Mouse (Mus musculus): Measurements from ENCODE around the gene Il5. TPM values are rescaled to one million over a fixed set of nuclear protein-coding genes. Genes with fewer than 3 reads are reported as not detected.

Gene Il5
- polyA plus RNA-seq, 1 experiment from 2014 or later = not detected

DNA sequence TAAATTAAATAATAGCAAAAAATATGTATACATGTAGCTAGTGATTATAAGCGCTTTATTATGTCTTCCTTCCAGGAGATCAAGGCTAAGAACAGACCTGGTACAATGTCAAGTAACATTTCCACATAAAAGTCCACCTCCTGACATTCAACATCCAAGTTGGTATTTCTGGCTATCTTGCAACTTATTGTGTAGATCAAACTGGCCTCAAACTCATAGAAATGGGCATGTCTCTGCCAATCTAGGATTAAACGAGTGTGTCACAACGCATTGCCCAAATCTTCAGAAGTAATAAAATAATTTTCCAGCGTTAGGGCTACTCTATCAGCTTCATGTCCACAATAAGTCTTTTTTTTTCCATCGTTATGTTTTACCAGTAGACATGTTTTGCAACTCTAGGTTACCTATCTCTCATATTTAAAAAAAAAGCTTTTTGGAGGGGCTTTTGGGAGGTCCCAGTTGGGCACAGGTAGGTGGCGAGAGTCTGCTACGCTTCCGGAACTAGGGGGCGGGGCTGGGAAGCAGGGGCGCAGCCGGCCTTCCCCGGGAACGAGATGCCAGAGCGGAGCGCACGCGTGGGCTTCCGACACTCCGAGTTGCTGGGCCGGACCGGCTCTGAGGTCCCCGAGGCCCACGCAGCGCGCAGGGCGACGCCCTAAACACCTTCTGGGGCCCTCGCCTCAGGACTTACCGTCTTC is 14.2 kb upstream of the Il5 start:
- Histone ChIP-seq H3K9me3 (replicated peaks; ENCODE audit: control insufficient read depth, low read length, poor library complexity, severe bottlenecking) (no peaks in the 10 kb centered on the region), H3K4me3 (ENCODE audit: low read depth, low read length) (peak overlapping the region; percentile 87), H3K4me2 (ENCODE audit: low read length) (peak overlapping the region; percentile 92), H3K4me1 (ENCODE audit: control insufficient read depth, insufficient read depth, low read length) (peaks cover 5% of the 10 kb centered on the region), H3K36me3 (ENCODE audit: control insufficient read depth, insufficient read depth, low read length) (no peaks in the 10 kb centered on the region), H3K27ac (ENCODE audit: low read length) (peak overlapping the region; percentile 60), H3K9ac (ENCODE audit: low read depth, low read length) (peak overlapping the region; percentile 75), H3K27me3 (ENCODE audit: control insufficient read depth, insufficient read depth, low read depth, low read length) (no peaks in the 10 kb centered on the region)
- ATAC-seq = peak; percentile 87
- 7% methylated on average over 29 of the region's 29 CpGs for WGBS

- 4% methylated on average over 55 of the region's 55 CpGs for WGBS
- Histone ChIP-seq H3K4me2 (ENCODE audit: low read length) (peak within 1 kb of the TSS; percentile 92), H3K4me3 (ENCODE audit: low read depth, low read length) (peak within 1 kb of the TSS; percentile 87), H3K9ac (ENCODE audit: low read depth, low read length) (peak within 1 kb of the TSS; percentile 75), H3K4me1 (ENCODE audit: control insufficient read depth, insufficient read depth, low read length) (peaks cover 5% of the 10 kb centered on the region), H3K36me3 (ENCODE audit: control insufficient read depth, insufficient read depth, low read length) (no peaks in the 10 kb centered on the region), H3K27me3 (ENCODE audit: control insufficient read depth, insufficient read depth, low read depth, low read length) (no peaks in the 10 kb centered on the region), H3K9me3 (replicated peaks; ENCODE audit: control insufficient read depth, low read length, poor library complexity, severe bottlenecking) (no peaks in the 10 kb centered on the region), H3K27ac (ENCODE audit: low read length) (peak within 1 kb of the TSS; percentile 61)
- ATAC-seq = peak; percentile 98
Observed at GRCm38 (mm10) chr11:53706934-53707717, 13.5 kb upstream of the Il5 start, which contains the start of gene Rad50. Gene Rad50 (minus strand): TSS chr11:53707319.

DNA sequence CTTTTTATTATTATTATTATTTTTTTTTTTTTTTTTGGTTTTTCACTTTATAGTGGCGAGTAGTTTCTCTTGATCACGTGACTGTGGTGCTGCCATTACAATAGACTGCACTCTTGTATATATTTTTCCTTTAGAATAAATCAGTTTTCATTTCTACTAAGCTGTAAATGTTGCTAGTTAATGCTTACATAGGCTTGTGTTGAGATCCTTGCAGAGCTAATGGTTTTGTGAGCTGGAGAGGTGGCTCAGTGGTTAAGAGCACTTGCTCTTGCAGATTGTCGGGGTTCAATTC is 12.9 kb upstream of the Il5 start:
- Histone ChIP-seq H3K9ac (ENCODE audit: low read depth, low read length) (peak overlapping the region; percentile 75; the same call in 1 of the 2 replicates), H3K27ac (ENCODE audit: low read length) (no peak overlapping the region), H3K36me3 (ENCODE audit: control insufficient read depth, insufficient read depth, low read length) (no peaks in the 10 kb centered on the region), H3K27me3 (ENCODE audit: control insufficient read depth, insufficient read depth, low read depth, low read length) (no peaks in the 10 kb centered on the region), H3K4me1 (ENCODE audit: control insufficient read depth, insufficient read depth, low read length) (peaks cover 5% of the 10 kb centered on the region), H3K4me2 (ENCODE audit: low read length) (peak overlapping the region; percentile 92), H3K9me3 (replicated peaks; ENCODE audit: control insufficient read depth, low read length, poor library complexity, severe bottlenecking) (no peaks in the 10 kb centered on the region), H3K4me3 (ENCODE audit: low read depth, low read length) (peak overlapping the region; percentile 87)
- no peak for ATAC-seq
- 72% methylated on average over 3 of the region's 3 CpGs for WGBS

- no peaks in the 10 kb centered on the region for H3K27me3 ChIP-seq (ENCODE audit: control insufficient read depth, insufficient read depth, low read depth, low read length)
Observed at GRCm38 (mm10) chr11:53719701-53720100, 893 bp upstream of the Il5 start.

GRCm38 (mm10) chr11:53731457-53731856 is 10.9 kb downstream of the Il5 start:
- no peak overlapping the region for H3K4me2 ChIP-seq (ENCODE audit: low read length)
- H3K27ac ChIP-seq (ENCODE audit: low read length) = no peak overlapping the region
- no peak overlapping the region for H3K9ac ChIP-seq (ENCODE audit: low read depth, low read length)
- no peak for ATAC-seq
- no peaks in the 10 kb centered on the region for H3K9me3 ChIP-seq (replicated peaks; ENCODE audit: control insufficient read depth, low read length, poor library complexity, severe bottlenecking)
- no peak overlapping the region for H3K4me3 ChIP-seq (ENCODE audit: low read depth, low read length)
- no peaks in the 10 kb centered on the region for H3K27me3 ChIP-seq (ENCODE audit: control insufficient read depth, insufficient read depth, low read depth, low read length)
- no peaks in the 10 kb centered on the region for H3K36me3 ChIP-seq (ENCODE audit: control insufficient read depth, insufficient read depth, low read length)
- H3K4me1 ChIP-seq (ENCODE audit: control insufficient read depth, insufficient read depth, low read length) = no peaks in the 10 kb centered on the region
- WGBS = 95% methylated on average over 7 of the region's 7 CpGs

More at GRCm38 (mm10) chr11:53719701-53720100, 893 bp upstream of the Il5 start:
- Histone ChIP-seq H3K36me3 (ENCODE audit: control insufficient read depth, insufficient read depth, low read length) (no peaks in the 10 kb centered on the region), H3K27ac (ENCODE audit: low read length) (no peak overlapping the region), H3K4me2 (ENCODE audit: low read length) (no peak overlapping the region), H3K4me1 (ENCODE audit: control insufficient read depth, insufficient read depth, low read length) (no peaks in the 10 kb centered on the region), H3K4me3 (ENCODE audit: low read depth, low read length) (no peak overlapping the region), H3K9ac (ENCODE audit: low read depth, low read length) (no peak overlapping the region), H3K9me3 (replicated peaks; ENCODE audit: control insufficient read depth, low read length, poor library complexity, severe bottlenecking) (no peaks in the 10 kb centered on the region)
- ATAC-seq = no peak
- 91% methylated on average over 1 of the region's 1 CpGs for WGBS

GRCm38 (mm10) chr11:53732244-53732643 is 11.7 kb downstream of the Il5 start:
- H3K4me3 ChIP-seq (ENCODE audit: low read depth, low read length) = no peak overlapping the region
- no peaks in the 10 kb centered on the region for H3K27me3 ChIP-seq (ENCODE audit: control insufficient read depth, insufficient read depth, low read depth, low read length)
- H3K4me2 ChIP-seq (ENCODE audit: low read length) = no peak overlapping the region
- no peak overlapping the region for H3K27ac ChIP-seq (ENCODE audit: low read length)
- WGBS = 95% methylated on average over 8 of the region's 8 CpGs
- H3K4me1 ChIP-seq (ENCODE audit: control insufficient read depth, insufficient read depth, low read length) = no peaks in the 10 kb centered on the region
- no peaks in the 10 kb centered on the region for H3K36me3 ChIP-seq (ENCODE audit: control insufficient read depth, insufficient read depth, low read length)
- ATAC-seq = no peak
- H3K9me3 ChIP-seq (replicated peaks; ENCODE audit: control insufficient read depth, low read length, poor library complexity, severe bottlenecking) = no peaks in the 10 kb centered on the region
- H3K9ac ChIP-seq (ENCODE audit: low read depth, low read length) = no peak overlapping the region

DNA sequence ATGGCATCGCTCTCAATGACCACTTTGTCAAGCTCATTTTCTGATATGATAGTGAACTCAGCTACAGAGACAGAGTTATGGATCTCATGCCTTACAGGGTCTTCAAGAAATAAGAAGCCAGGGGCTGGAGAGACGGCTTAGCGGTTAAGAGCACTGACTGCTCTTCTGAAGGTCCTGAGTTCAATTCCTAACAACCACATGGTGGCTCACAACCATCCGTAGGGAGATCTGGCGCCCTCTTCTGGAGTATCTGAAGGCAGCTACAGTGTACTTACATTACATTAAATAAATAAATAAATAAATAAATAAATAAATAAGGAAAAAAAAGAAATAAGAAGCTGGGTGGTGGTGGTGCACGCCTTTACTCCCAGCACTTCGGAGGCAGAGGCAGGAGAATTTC is 13.2 kb downstream of the Il5 start:
- H3K36me3 ChIP-seq (ENCODE audit: control insufficient read depth, insufficient read depth, low read length) = no peaks in the 10 kb centered on the region
- 91% methylated on average over 7 of the region's 7 CpGs for WGBS
- no peaks in the 10 kb centered on the region for H3K27me3 ChIP-seq (ENCODE audit: control insufficient read depth, insufficient read depth, low read depth, low read length)
- no peaks in the 10 kb centered on the region for H3K4me1 ChIP-seq (ENCODE audit: control insufficient read depth, insufficient read depth, low read length)
- ATAC-seq = no peak
- no peak overlapping the region for H3K27ac ChIP-seq (ENCODE audit: low read length)
- no peaks in the 10 kb centered on the region for H3K9me3 ChIP-seq (replicated peaks; ENCODE audit: control insufficient read depth, low read length, poor library complexity, severe bottlenecking)
- H3K4me2 ChIP-seq (ENCODE audit: low read length) = no peak overlapping the region
- H3K9ac ChIP-seq (ENCODE audit: low read depth, low read length) = no peak overlapping the region
- no peak overlapping the region for H3K4me3 ChIP-seq (ENCODE audit: low read depth, low read length)

DNA sequence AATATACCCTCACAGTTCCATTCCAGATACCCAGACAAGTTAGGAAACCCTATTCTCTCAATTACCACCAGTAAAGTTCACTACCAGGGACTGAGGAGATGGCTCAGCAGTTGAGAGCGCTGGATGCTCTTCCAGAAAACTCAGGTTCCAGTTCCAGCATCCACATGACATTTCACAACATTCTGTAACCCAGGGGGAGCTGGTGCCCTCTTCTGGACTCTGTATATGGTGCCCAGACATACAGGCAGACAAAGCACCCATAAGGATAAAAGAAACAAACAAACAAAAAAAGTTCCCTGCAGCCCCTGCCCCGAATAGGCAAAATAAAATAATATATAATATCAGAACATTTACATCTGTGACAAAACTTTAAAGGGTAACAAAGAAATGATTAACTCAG is 13.8 kb downstream of the Il5 start:
- ATAC-seq = no peak
- 86% methylated on average over 2 of the region's 2 CpGs for WGBS
- no peaks in the 10 kb centered on the region for H3K9me3 ChIP-seq (replicated peaks; ENCODE audit: control insufficient read depth, low read length, poor library complexity, severe bottlenecking)
- no peak overlapping the region for H3K4me2 ChIP-seq (ENCODE audit: low read length)
- no peak overlapping the region for H3K27ac ChIP-seq (ENCODE audit: low read length)
- no peak overlapping the region for H3K4me3 ChIP-seq (ENCODE audit: low read depth, low read length)
- H3K27me3 ChIP-seq (ENCODE audit: control insufficient read depth, insufficient read depth, low read depth, low read length) = no peaks in the 10 kb centered on the region
- H3K9ac ChIP-seq (ENCODE audit: low read depth, low read length) = no peak overlapping the region
- H3K4me1 ChIP-seq (ENCODE audit: control insufficient read depth, insufficient read depth, low read length) = no peaks in the 10 kb centered on the region
- H3K36me3 ChIP-seq (ENCODE audit: control insufficient read depth, insufficient read depth, low read length) = no peaks in the 10 kb centered on the region

GRCm38 (mm10) chr11:53734970-53735681 is 14.5 kb downstream of the Il5 start:
- no peaks in the 10 kb centered on the region for H3K4me1 ChIP-seq (ENCODE audit: control insufficient read depth, insufficient read depth, low read length)
- H3K27ac ChIP-seq (ENCODE audit: low read length) = no peak overlapping the region
- WGBS = 71% methylated on average over 18 of the region's 18 CpGs
- H3K4me2 ChIP-seq (ENCODE audit: low read length) = peak overlapping the region; percentile 52; the same call in 1 of the 2 replicates
- no peaks in the 10 kb centered on the region for H3K9me3 ChIP-seq (replicated peaks; ENCODE audit: control insufficient read depth, low read length, poor library complexity, severe bottlenecking)
- no peak overlapping the region for H3K9ac ChIP-seq (ENCODE audit: low read depth, low read length)
- H3K36me3 ChIP-seq (ENCODE audit: control insufficient read depth, insufficient read depth, low read length) = no peaks in the 10 kb centered on the region
- H3K27me3 ChIP-seq (ENCODE audit: control insufficient read depth, insufficient read depth, low read depth, low read length) = no peaks in the 10 kb centered on the region
- no peak for ATAC-seq
- no peak overlapping the region for H3K4me3 ChIP-seq (ENCODE audit: low read depth, low read length)

Data from midbrain, embryonic 16.5 days (tissue).